Mouse (Mus musculus) forebrain, embryonic 12.5 days (tissue): ENCODE results near the gene Trp63. TPM values are rescaled to one million over a fixed set of nuclear protein-coding genes. Genes with fewer than 3 reads are reported as not detected.

Experiments used
- ATAC-seq: fragments of 200-750 bp; cut with Nextera tagmentation; 2 replicates; pipeline ENCODE4 v1.8.0; 2017; ENCODE audit warnings: moderate TSS enrichment; ENCODE audit not compliant: low FRiP score
- H3K27ac ChIP-seq: fragments of 300-500 bp; sonication (generic); 2 replicates; pipeline ENCODE4 v1.5.1; 2016; ENCODE audit warnings: mild to moderate bottlenecking
- H3K27me3 ChIP-seq: fragments of 300-500 bp; sonication (generic); 2 replicates; pipeline ENCODE4 v1.6.1; 2016; ENCODE audit warnings: mild to moderate bottlenecking
- H3K36me3 ChIP-seq: fragments of 300-500 bp; sonication (generic); replicated peaks from 2 replicates; pipeline ENCODE4 v1.6.1; 2016; ENCODE audit warnings: mild to moderate bottlenecking
- H3K4me1 ChIP-seq: fragments of 300-500 bp; sonication (generic); 2 replicates; pipeline ENCODE4 v1.6.1; 2016
- H3K4me2 ChIP-seq: fragments of 300-500 bp; sonication (generic); 2 replicates; pipeline ENCODE4 v1.6.1; 2016; ENCODE audit warnings: mild to moderate bottlenecking, moderate library complexity
- H3K4me3 ChIP-seq: fragments of 300-500 bp; sonication (generic); replicated peaks from 2 replicates; pipeline ENCODE4 v1.5.1; 2016; ENCODE audit warnings: mild to moderate bottlenecking
- H3K9ac ChIP-seq: fragments of 300-500 bp; sonication (generic); 2 replicates; pipeline ENCODE4 v1.6.1; 2016; ENCODE audit warnings: mild to moderate bottlenecking
- H3K9me3 ChIP-seq: fragments of 300-500 bp; sonication (generic); 2 replicates; pipeline ENCODE4 v1.6.1; 2016
- WGBS: fragments of 180-500 bp; shearing (Covaris S2); methylation state at CpG from one replicate; pipeline ENCODE4 v1.1.7; 2016; 5-methylcytosine and 5-hydroxymethylcytosine counted together
- polyA plus RNA-seq: library from polyadenylated mRNA; unstranded; fragments of >200 nt; fragmentation: Nextera tagmentation; extraction: Ambion mirVana; gene quantifications from 2 replicates; pipeline ENCODE4 v1.2.1, GENCODE M21; 2016

Trp63 gene
- polyA plus RNA-seq, 1 experiment from 2014 or later, result 1.6 TPM

DNA sequence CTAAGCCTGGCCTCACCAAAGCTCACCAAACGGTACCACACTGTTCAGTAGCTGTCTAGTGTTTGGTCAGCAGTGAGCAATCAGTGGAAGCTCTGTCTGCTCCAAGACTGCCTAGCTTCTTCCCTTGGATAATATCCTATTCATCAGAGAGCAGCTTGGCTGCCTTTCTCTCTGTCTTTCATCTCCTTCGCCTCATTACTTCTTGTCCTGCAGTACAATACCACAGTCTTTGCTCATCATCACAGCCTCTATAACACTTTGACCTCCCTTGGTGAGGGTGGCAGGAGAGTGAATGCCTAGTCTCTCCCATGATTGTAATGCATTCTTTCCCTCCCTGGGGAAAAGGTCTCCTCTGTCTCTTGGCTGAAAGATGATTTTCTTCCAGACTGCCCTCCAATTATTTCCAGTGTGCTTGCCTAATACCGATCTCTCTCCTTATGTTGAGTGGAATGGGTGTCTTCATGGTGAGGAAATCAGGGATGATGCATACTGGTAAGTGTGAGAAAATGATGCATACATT, 216.9 kb downstream of the Trp63 start:
- 28% methylated on average over 3 of the region's 3 CpGs for WGBS
- ATAC-seq, result no peak
- Histone ChIP-seq H3K9me3 (no peaks in the 10 kb centered on the region), H3K27ac (no peak overlapping the region), H3K4me3 (no peak overlapping the region), H3K27me3 (no peaks in the 10 kb centered on the region), H3K4me2 (no peak overlapping the region), H3K4me1 (no peaks in the 10 kb centered on the region; the same call in 1 of the 2 replicates), H3K36me3 (no peaks in the 10 kb centered on the region), H3K9ac (no peak overlapping the region)

- ATAC-seq, result no peak
- Histone ChIP-seq H3K9me3 (no peaks in the 10 kb centered on the region), H3K4me1 (no peaks in the 10 kb centered on the region), H3K4me2 (no peak overlapping the region), H3K36me3 (no peaks in the 10 kb centered on the region), H3K9ac (no peak overlapping the region), H3K4me3 (no peak overlapping the region), H3K27ac (no peak overlapping the region), H3K27me3 (no peaks in the 10 kb centered on the region)
- 58% methylated on average over 1 of the region's 1 CpGs for WGBS
Observed at GRCm38 (mm10) chr16:25912185-25912584, 228.6 kb downstream of the Trp63 start.

DNA sequence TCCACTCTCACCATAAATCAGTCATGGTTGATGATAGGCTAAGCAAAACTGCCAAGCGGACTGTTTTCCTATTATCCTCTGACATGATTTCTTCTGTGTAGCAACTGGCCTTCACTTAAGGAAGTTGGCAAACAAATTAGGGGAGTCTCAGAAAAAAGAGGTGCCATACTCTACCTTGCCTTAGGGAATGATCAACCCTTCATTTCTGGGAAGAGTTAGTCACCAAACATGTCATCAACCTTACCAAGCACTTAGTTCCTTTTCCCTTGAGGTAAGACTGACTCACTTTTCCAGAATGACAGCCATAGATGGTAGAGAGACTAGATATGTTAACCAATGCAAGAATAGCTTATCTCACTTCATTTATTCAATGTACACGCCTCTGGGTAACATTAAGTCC, 250.6 kb downstream of the Trp63 start:
- ATAC-seq, result no peak
- 86% methylated on average over 2 of the region's 2 CpGs for WGBS
- H3K27me3 ChIP-seq, result no peaks in the 10 kb centered on the region
- no peaks in the 10 kb centered on the region for H3K9me3 ChIP-seq
- no peaks in the 10 kb centered on the region for H3K36me3 ChIP-seq
- H3K4me3 ChIP-seq, result no peak overlapping the region
- no peaks in the 10 kb centered on the region for H3K4me1 ChIP-seq
- no peak overlapping the region for H3K9ac ChIP-seq
- H3K4me2 ChIP-seq, result no peak overlapping the region
- H3K27ac ChIP-seq, result no peak overlapping the region
